Mouse (Mus musculus) gastrocnemius, postnatal 36 days (tissue): ENCODE measurements around the gene Zfp639. TPM values are rescaled to one million over a fixed set of nuclear protein-coding genes. Genes with fewer than 3 reads are reported as not detected.

Experiments
- DNase-seq, 2 experiments: peaks; one replicate each; pipeline ENCODE4 v3.0.0; 2022
- intact Hi-C: fragments of 180-260 bp; cut with DNase I; formaldehyde crosslinking; loops from one replicate; pipeline ENCODE4 v1.15.1; 2025
- long read RNA-seq, 2 experiments: library from polyadenylated mRNA; stranded (forward); transcript quantifications; one replicate each; pipeline ENCODE4 v2.0.0; 2021
- total RNA-seq, 2 experiments: library from RNA; stranded (reverse); gene quantifications; 2 replicates each; pipeline ENCODE4 v1.2.3; 2021

The Zfp639 gene
- total RNA-seq, result 10 to 100 TPM; 25.8 TPM
- long read RNA-seq, experiment 1, transcript Zfp639-202 (7 exons, 1,988 nt), result major isoform, 13 of 32 reads
- long read RNA-seq, experiment 1, partial matches to known transcripts, result 2 of 32 reads
- long read RNA-seq, experiment 1, other reads (novel, unspliced or antisense), result 16 of 32 reads
- long read RNA-seq, experiment 2, transcript Zfp639-202 (7 exons, 1,988 nt), result major isoform, 24 of 40 reads
- long read RNA-seq, experiment 2, partial matches to known transcripts, result 4 of 40 reads
- long read RNA-seq, experiment 2, other reads (novel, unspliced or antisense), result 10 of 40 reads

- DNase-seq, result no peak
Measured at GRCm38 (mm10) chr3:32509496-32510374, at the start of gene Zfp639. TSS of gene Zfp639 (plus strand) at chr3:32510259.

GRCm38 (mm10) chr3:32467321-32467720 lies 42.7 kb upstream of the Zfp639 start:
- no peak for DNase-seq
- intact Hi-C loops, result no loop called here

More at GRCm38 (mm10) chr3:32509496-32510374, at the start of gene Zfp639:
- intact Hi-C loops, result loop anchor here (2.0 to 5.0 kb wide), 5 partner anchors 37 to 198 kb away; partner anchors contain the start of genes Actl6a and Pik3ca

- no peak for DNase-seq
- intact Hi-C loops, result no loop called here
Measured at GRCm38 (mm10) chr3:32468411-32468810, 41.6 kb upstream of the Zfp639 start.

- DNase-seq, result no peak
- intact Hi-C loops, result loop anchor here (5.0 kb wide), 1 partner anchor 37 kb away; no protein-coding TSS in a partner anchor
Measured at GRCm38 (mm10) chr3:32470449-32470848, 39.6 kb upstream of the Zfp639 start.

GRCm38 (mm10) chr3:32471098-32471497 lies 39.0 kb upstream of the Zfp639 start:
- DNase-seq, result peak in 1 of 2 experiments; percentile 20
- intact Hi-C loops, result loop anchor here (5.0 kb wide), 1 partner anchor 36 kb away; no protein-coding TSS in a partner anchor

GRCm38 (mm10) chr3:32472191-32472900 lies 37.7 kb upstream of the Zfp639 start:
- intact Hi-C loops, result loop anchor here (5.0 kb wide), 1 partner anchor 35 kb away; no protein-coding TSS in a partner anchor
- DNase-seq, result no peak

- intact Hi-C loops, result loop anchor here (5.0 kb wide), 1 partner anchor 34 kb away; no protein-coding TSS in a partner anchor
- DNase-seq, result no peak
Measured at GRCm38 (mm10) chr3:32473184-32473583, 36.9 kb upstream of the Zfp639 start.

GRCm38 (mm10) chr3:32479961-32480360 lies 30.1 kb upstream of the Zfp639 start:
- no peak for DNase-seq
- intact Hi-C loops, result no loop called here

GRCm38 (mm10) chr3:32483035-32483434 lies 27.0 kb upstream of the Zfp639 start:
- intact Hi-C loops, result no loop called here
- no peak for DNase-seq

GRCm38 (mm10) chr3:32486543-32486942 lies 23.5 kb upstream of the Zfp639 start:
- intact Hi-C loops, result no loop called here
- no peak for DNase-seq

- intact Hi-C loops, result no loop called here
- DNase-seq, result no peak
Measured at GRCm38 (mm10) chr3:32488172-32488571, 21.9 kb upstream of the Zfp639 start.

- DNase-seq, result no peak
- intact Hi-C loops, result no loop called here
Measured at GRCm38 (mm10) chr3:32490076-32490927, 19.8 kb upstream of the Zfp639 start.

GRCm38 (mm10) chr3:32490928-32491315 lies 19.1 kb upstream of the Zfp639 start:
- no peak for DNase-seq
- intact Hi-C loops, result no loop called here

- no peak for DNase-seq
- intact Hi-C loops, result no loop called here
Measured at GRCm38 (mm10) chr3:32492097-32493090, 17.7 kb upstream of the Zfp639 start, which contains the start of gene Kcnmb3. TSS of gene Kcnmb3 (minus strand) at chr3:32492231.

GRCm38 (mm10) chr3:32494387-32495087 lies 15.5 kb upstream of the Zfp639 start:
- intact Hi-C loops, result no loop called here
- no peak for DNase-seq

- no peak for DNase-seq
- intact Hi-C loops, result no loop called here
Measured at GRCm38 (mm10) chr3:32495088-32495770, 14.8 kb upstream of the Zfp639 start.
